Mouse (Mus musculus): ENCODE results near the gene Gpx5. TPM values are rescaled to one million over a fixed set of nuclear protein-coding genes. Genes with fewer than 3 reads are reported as not detected.
A peak's percentile ranks its signal among the peaks of the same experiment; 100 is the strongest.
"Not testable (repeated sequence)": the region's sequence is repeated elsewhere in the genome, so short reads cannot be mapped to it uniquely, and the experiment has no call there.

Gene Gpx5
- polyA plus RNA-seq, 1 experiment = not detected

- Histone ChIP-seq H3K27ac (ENCODE audit: insufficient read depth, low read depth, low read length) (no peak overlapping the region), H3K4me3 (ENCODE audit: insufficient read depth, low read length) (peak overlapping the region; percentile 44; the same call in 1 of the 2 replicates), H3K4me1 (ENCODE audit: control insufficient read depth, insufficient read depth, low read length) (0 out of 2 replicates have a peak, but pooled peaks cover 4% of the 10 kb centered on the region)
- TF ChIP-seq CTCF (IDR thresholded peaks at IDR 0.05; ENCODE audit: low read depth, low read length) (no peak), POLR2A (IDR thresholded peaks at IDR 0.05; ENCODE audit: borderline replicate concordance, low read depth, low read length) (no peak)
Measured at GRCm38 (mm10) chr13:21258524-21258923, 34.0 kb downstream of the Gpx5 start.

- H3K27ac ChIP-seq (ENCODE audit: insufficient read depth, low read depth, low read length) = no peak overlapping the region
- TF ChIP-seq CTCF (IDR thresholded peaks at IDR 0.05; ENCODE audit: low read depth, low read length) (no peak), POLR2A (IDR thresholded peaks at IDR 0.05; ENCODE audit: borderline replicate concordance, low read depth, low read length) (no peak)
- H3K4me3 ChIP-seq (ENCODE audit: insufficient read depth, low read length) = peak overlapping the region; percentile 65
- H3K4me1 ChIP-seq (ENCODE audit: control insufficient read depth, insufficient read depth, low read length) = 0 out of 2 replicates have a peak, but pooled peaks cover 4% of the 10 kb centered on the region
Measured at GRCm38 (mm10) chr13:21253986-21254385, 38.5 kb downstream of the Gpx5 start.

GRCm38 (mm10) chr13:21253569-21253968, 39.0 kb downstream of the Gpx5 start:
- TF ChIP-seq POLR2A (IDR thresholded peaks at IDR 0.05; ENCODE audit: borderline replicate concordance, low read depth, low read length) = no peak
- TF ChIP-seq CTCF (IDR thresholded peaks at IDR 0.05; ENCODE audit: low read depth, low read length) = no peak
- H3K4me3 ChIP-seq (ENCODE audit: insufficient read depth, low read length) = peak overlapping the region; percentile 65
- H3K27ac ChIP-seq (ENCODE audit: insufficient read depth, low read depth, low read length) = no peak overlapping the region
- H3K4me1 ChIP-seq (ENCODE audit: control insufficient read depth, insufficient read depth, low read length) = 0 out of 2 replicates have a peak, but pooled peaks cover 4% of the 10 kb centered on the region

- TF ChIP-seq POLR2A (IDR thresholded peaks at IDR 0.05; ENCODE audit: borderline replicate concordance, low read depth, low read length) = no peak
- TF ChIP-seq CTCF (IDR thresholded peaks at IDR 0.05; ENCODE audit: low read depth, low read length) = no peak
- Histone ChIP-seq H3K4me1 (ENCODE audit: control insufficient read depth, insufficient read depth, low read length) (0 out of 2 replicates have a peak, but pooled peaks cover 4% of the 10 kb centered on the region), H3K4me3 (ENCODE audit: insufficient read depth, low read length) (no peak overlapping the region), H3K27ac (ENCODE audit: insufficient read depth, low read depth, low read length) (no peak overlapping the region)
Measured at GRCm38 (mm10) chr13:21253040-21253439, 39.5 kb downstream of the Gpx5 start.

- Histone ChIP-seq H3K27ac (ENCODE audit: insufficient read depth, low read depth, low read length) (no peak overlapping the region), H3K4me1 (ENCODE audit: control insufficient read depth, insufficient read depth, low read length) (0 out of 2 replicates have a peak, but pooled peaks cover 4% of the 10 kb centered on the region), H3K4me3 (ENCODE audit: insufficient read depth, low read length) (no peak overlapping the region)
- TF ChIP-seq POLR2A (IDR thresholded peaks at IDR 0.05; ENCODE audit: borderline replicate concordance, low read depth, low read length) (no peak), CTCF (IDR thresholded peaks at IDR 0.05; ENCODE audit: low read depth, low read length) (no peak)
Measured at GRCm38 (mm10) chr13:21250074-21250681, 42.4 kb downstream of the Gpx5 start.

- TF ChIP-seq CTCF (IDR thresholded peaks at IDR 0.05; ENCODE audit: low read depth, low read length) (no peak), POLR2A (IDR thresholded peaks at IDR 0.05; ENCODE audit: borderline replicate concordance, low read depth, low read length) (no peak)
- Histone ChIP-seq H3K4me1 (ENCODE audit: control insufficient read depth, insufficient read depth, low read length) (no peaks in the 10 kb centered on the region), H3K27ac (ENCODE audit: insufficient read depth, low read depth, low read length) (no peak overlapping the region), H3K4me3 (ENCODE audit: insufficient read depth, low read length) (no peak overlapping the region)
Measured at GRCm38 (mm10) chr13:21249022-21249421, 43.5 kb downstream of the Gpx5 start.

GRCm38 (mm10) chr13:21246276-21246675, 46.3 kb downstream of the Gpx5 start:
- Histone ChIP-seq H3K4me3 (ENCODE audit: insufficient read depth, low read length) (no peak overlapping the region), H3K4me1 (ENCODE audit: control insufficient read depth, insufficient read depth, low read length) (no peaks in the 10 kb centered on the region), H3K27ac (ENCODE audit: insufficient read depth, low read depth, low read length) (no peak overlapping the region)
- TF ChIP-seq CTCF (IDR thresholded peaks at IDR 0.05; ENCODE audit: low read depth, low read length) (no peak), POLR2A (IDR thresholded peaks at IDR 0.05; ENCODE audit: borderline replicate concordance, low read depth, low read length) (no peak)

GRCm38 (mm10) chr13:21244967-21245366, 47.6 kb downstream of the Gpx5 start:
- H3K27ac ChIP-seq (ENCODE audit: insufficient read depth, low read depth, low read length); H3K4me1 ChIP-seq (ENCODE audit: control insufficient read depth, insufficient read depth, low read length); H3K4me3 ChIP-seq (ENCODE audit: insufficient read depth, low read length): not testable (repeated sequence)

- Histone ChIP-seq H3K4me3 (ENCODE audit: insufficient read depth, low read length) (no peak overlapping the region), H3K27ac (ENCODE audit: insufficient read depth, low read depth, low read length) (no peak overlapping the region), H3K4me1 (ENCODE audit: control insufficient read depth, insufficient read depth, low read length) (no peaks in the 10 kb centered on the region)
- no peak for TF ChIP-seq POLR2A (IDR thresholded peaks at IDR 0.05; ENCODE audit: borderline replicate concordance, low read depth, low read length)
- no peak for TF ChIP-seq CTCF (IDR thresholded peaks at IDR 0.05; ENCODE audit: low read depth, low read length)
Measured at GRCm38 (mm10) chr13:21244089-21244488, 48.4 kb downstream of the Gpx5 start.

- H3K4me3 ChIP-seq (ENCODE audit: insufficient read depth, low read length) = peak overlapping the region; percentile 41
- TF ChIP-seq CTCF (IDR thresholded peaks at IDR 0.05; ENCODE audit: low read depth, low read length) (no peak), POLR2A (IDR thresholded peaks at IDR 0.05; ENCODE audit: borderline replicate concordance, low read depth, low read length) (no peak)
- no peak overlapping the region for H3K27ac ChIP-seq (ENCODE audit: insufficient read depth, low read depth, low read length)
- no peaks in the 10 kb centered on the region for H3K4me1 ChIP-seq (ENCODE audit: control insufficient read depth, insufficient read depth, low read length)
Measured at GRCm38 (mm10) chr13:21243196-21243595, 49.3 kb downstream of the Gpx5 start.

All from bone marrow macrophage, adult 2 months (primary cell).